Mouse (Mus musculus) limb, embryonic 15.5 days (tissue): ENCODE results near the gene D430041D05Rik. TPM values are rescaled to one million over a fixed set of nuclear protein-coding genes. Genes with fewer than 3 reads are reported as not detected.
"Not testable (repeated sequence)": the region's sequence is repeated elsewhere in the genome, so short reads cannot be mapped to it uniquely, and the experiment has no call there.

Source experiments
- ATAC-seq: fragments of 200-750 bp; cut with Nextera tagmentation; 2 replicates; pipeline ENCODE4 v1.8.0; 2017; ENCODE audit warnings: low read depth, moderate TSS enrichment; ENCODE audit not compliant: insufficient number of reproducible peaks, low FRiP score, low TSS enrichment
- H3K27ac ChIP-seq: fragments of 300-500 bp; sonication (generic); 2 replicates; pipeline ENCODE4 v1.5.1; 2015; ENCODE audit warnings: moderate library complexity, mild to moderate bottlenecking, inconsistent platforms
- H3K27me3 ChIP-seq: fragments of 300-500 bp; sonication (generic); 2 replicates; pipeline ENCODE4 v1.6.1; 2015; ENCODE audit warnings: inconsistent platforms
- H3K36me3 ChIP-seq: fragments of 300-500 bp; sonication (generic); 2 replicates; pipeline ENCODE4 v1.6.1; 2015; ENCODE audit warnings: inconsistent platforms
- H3K4me1 ChIP-seq: fragments of 300-500 bp; sonication (generic); 2 replicates; pipeline ENCODE4 v1.6.1; 2015; ENCODE audit warnings: inconsistent platforms
- H3K4me2 ChIP-seq: fragments of 300-500 bp; sonication (generic); 2 replicates; pipeline ENCODE4 v1.6.1; 2015; ENCODE audit warnings: mild to moderate bottlenecking, inconsistent platforms
- H3K4me3 ChIP-seq: fragments of 300-500 bp; sonication (generic); 2 replicates; pipeline ENCODE4 v1.5.1; 2015; ENCODE audit warnings: mild to moderate bottlenecking, inconsistent platforms
- H3K9ac ChIP-seq: fragments of 300-500 bp; sonication (generic); 2 replicates; pipeline ENCODE4 v1.6.1; 2015; ENCODE audit warnings: inconsistent platforms
- H3K9me3 ChIP-seq: fragments of 300-500 bp; sonication (generic); 2 replicates; pipeline ENCODE4 v1.6.1; 2016; ENCODE audit warnings: inconsistent platforms
- WGBS: fragments of 180-500 bp; shearing (Covaris S2); methylation state at CpG from one replicate; pipeline ENCODE4 v1.1.7; 2015; 5-methylcytosine and 5-hydroxymethylcytosine counted together
- polyA plus RNA-seq: library from polyadenylated mRNA; unstranded; fragments of >200 nt; fragmentation: Nextera tagmentation; extraction: Ambion mirVana; gene quantifications from 2 replicates; pipeline ENCODE4 v1.2.1, GENCODE M21; 2015

D430041D05Rik gene
- polyA plus RNA-seq, 1 experiment from 2014 or later, result 0.87 TPM

DNA sequence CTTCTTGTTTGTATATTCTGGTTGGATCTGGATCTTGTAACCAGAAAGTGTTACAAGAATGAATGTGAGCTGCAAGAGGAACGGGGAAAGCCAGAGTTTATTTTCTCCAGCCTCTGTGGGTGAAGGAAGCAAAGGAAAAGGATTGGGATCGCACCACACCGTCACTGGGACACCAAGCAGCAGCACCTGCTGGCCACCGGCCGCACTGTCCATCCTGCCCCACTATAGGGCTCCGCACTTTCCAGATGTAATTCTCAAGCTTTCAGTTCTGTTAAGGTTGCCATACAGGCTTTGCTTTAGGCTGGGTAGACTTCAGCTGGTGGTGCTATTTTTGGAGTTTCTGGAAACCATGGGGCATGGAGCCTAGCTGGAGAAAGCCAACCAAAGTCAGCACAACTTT is 290.5 kb downstream of the D430041D05Rik start:
- 57% methylated on average over 6 of the region's 6 CpGs for WGBS
- no peak overlapping the region for H3K4me2 ChIP-seq
- H3K36me3 ChIP-seq, result no peaks in the 10 kb centered on the region
- H3K27ac ChIP-seq, result no peak overlapping the region
- no peak for ATAC-seq
- H3K9ac ChIP-seq, result no peak overlapping the region
- no peak overlapping the region for H3K4me3 ChIP-seq
- no peaks in the 10 kb centered on the region for H3K9me3 ChIP-seq
- peaks cover 8% of the 10 kb centered on the region for H3K4me1 ChIP-seq
- H3K27me3 ChIP-seq, result 0 out of 2 replicates have a peak, but pooled peaks cover 11% of the 10 kb centered on the region

GRCm38 (mm10) chr2:104119097-104119496 is 291.7 kb downstream of the D430041D05Rik start:
- 54% methylated on average over 1 of the region's 1 CpGs for WGBS
- Histone ChIP-seq H3K4me3 (no peak overlapping the region), H3K4me2 (no peak overlapping the region), H3K36me3 (no peaks in the 10 kb centered on the region), H3K9ac (no peak overlapping the region), H3K27ac (no peak overlapping the region), H3K9me3 (no peaks in the 10 kb centered on the region), H3K27me3 (0 out of 2 replicates have a peak, but pooled peaks cover 4% of the 10 kb centered on the region), H3K4me1 (peaks cover 8% of the 10 kb centered on the region)
- ATAC-seq, result no peak

DNA sequence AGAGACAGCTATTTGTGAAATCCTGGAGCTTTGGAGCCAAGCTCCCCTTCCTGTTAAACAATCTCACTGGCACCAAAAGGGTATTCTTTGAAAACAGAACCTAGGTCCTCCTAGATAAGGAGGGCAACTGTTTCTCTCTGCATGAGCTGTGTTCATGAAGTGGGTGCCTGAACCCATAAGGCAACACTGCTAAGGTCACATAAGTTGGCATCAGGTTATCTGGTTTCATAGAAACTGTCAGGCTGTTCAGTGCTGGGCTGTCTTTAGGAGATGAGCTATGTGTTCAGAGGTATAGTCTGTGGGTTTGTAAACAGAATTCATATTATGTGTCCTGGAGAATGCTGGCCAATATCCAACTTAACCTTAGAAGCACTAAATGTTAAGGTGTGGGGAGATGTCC is 293.6 kb downstream of the D430041D05Rik start:
- H3K27me3 ChIP-seq, result not testable (repeated sequence)

DNA sequence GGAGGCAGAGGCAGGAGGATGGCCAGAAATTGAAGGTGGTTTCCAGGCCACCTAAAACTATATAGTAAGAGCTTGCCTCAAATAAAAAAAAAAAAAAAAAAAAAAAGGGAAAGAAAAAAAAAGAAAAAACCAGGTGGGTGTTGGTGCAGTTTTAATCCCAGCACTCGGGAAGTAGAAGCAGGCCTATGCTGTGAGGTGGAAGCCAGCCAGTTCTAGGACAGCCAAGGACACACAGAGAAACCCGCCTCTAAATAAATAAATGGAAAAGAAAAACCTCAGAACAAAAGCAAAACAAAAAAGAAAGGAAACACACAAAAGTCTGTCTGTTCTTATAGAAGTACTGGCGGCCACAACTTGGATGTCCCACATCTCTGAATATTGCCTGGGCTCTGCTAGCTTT is 295.9 kb downstream of the D430041D05Rik start:
- no peaks in the 10 kb centered on the region for H3K36me3 ChIP-seq
- no peak for ATAC-seq
- no peak overlapping the region for H3K27ac ChIP-seq
- H3K27me3 ChIP-seq, result no peaks in the 10 kb centered on the region
- 83% methylated on average over 3 of the region's 3 CpGs for WGBS
- no peak overlapping the region for H3K9ac ChIP-seq
- H3K4me1 ChIP-seq, result no peaks in the 10 kb centered on the region
- no peaks in the 10 kb centered on the region for H3K9me3 ChIP-seq
- no peak overlapping the region for H3K4me3 ChIP-seq
- H3K4me2 ChIP-seq, result no peak overlapping the region

More for the DNA sequence above, 293.6 kb downstream of the D430041D05Rik start:
- not testable (repeated sequence) for H3K4me3 ChIP-seq, H3K4me2 ChIP-seq, H3K27ac ChIP-seq, ATAC-seq, H3K9ac ChIP-seq, H3K9me3 ChIP-seq, H3K4me1 ChIP-seq, H3K36me3 ChIP-seq

DNA sequence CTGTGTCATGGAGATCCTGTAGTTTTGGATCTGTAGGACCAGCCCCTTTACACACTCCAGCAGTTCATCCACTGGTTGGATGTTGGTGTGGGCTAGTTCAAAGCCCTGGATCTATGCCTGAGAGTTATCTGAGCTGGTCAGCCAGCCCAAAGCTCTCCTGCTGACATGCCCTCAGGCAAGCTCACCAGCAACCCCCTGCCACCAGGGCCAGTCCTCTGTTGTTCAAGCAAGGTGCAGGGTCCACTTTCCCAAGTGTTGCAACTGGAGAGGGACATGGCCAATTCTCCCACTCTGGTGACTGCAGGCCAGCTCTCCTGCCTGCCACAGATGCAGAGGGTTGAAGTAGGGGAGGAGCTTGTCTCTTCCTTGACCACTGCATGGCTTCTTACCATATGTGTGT is 297.2 kb downstream of the D430041D05Rik start:
- H3K9ac ChIP-seq, ATAC-seq, H3K4me1 ChIP-seq, H3K4me2 ChIP-seq, H3K4me3 ChIP-seq, H3K36me3 ChIP-seq, H3K27ac ChIP-seq, H3K27me3 ChIP-seq, H3K9me3 ChIP-seq: not testable (repeated sequence)

- ATAC-seq, H3K27ac ChIP-seq, H3K4me3 ChIP-seq, H3K4me1 ChIP-seq, H3K27me3 ChIP-seq, H3K36me3 ChIP-seq, H3K4me2 ChIP-seq, H3K9me3 ChIP-seq, H3K9ac ChIP-seq: not testable (repeated sequence)
- WGBS, result 80% methylated on average over 1 of the region's 1 CpGs
Measured at GRCm38 (mm10) chr2:104111170-104111797, 299.5 kb downstream of the D430041D05Rik start.

GRCm38 (mm10) chr2:104110031-104110430 is 300.8 kb downstream of the D430041D05Rik start:
- H3K9ac ChIP-seq, result no peak overlapping the region
- no peak for ATAC-seq
- WGBS, result 80% methylated on average over 4 of the region's 4 CpGs
- H3K36me3 ChIP-seq, result no peaks in the 10 kb centered on the region
- H3K27ac ChIP-seq, result no peak overlapping the region
- H3K27me3 ChIP-seq, result no peaks in the 10 kb centered on the region
- no peaks in the 10 kb centered on the region for H3K9me3 ChIP-seq
- no peak overlapping the region for H3K4me3 ChIP-seq
- H3K4me1 ChIP-seq, result no peaks in the 10 kb centered on the region
- H3K4me2 ChIP-seq, result no peak overlapping the region

GRCm38 (mm10) chr2:104109528-104109927 is 301.3 kb downstream of the D430041D05Rik start:
- no peak overlapping the region for H3K27ac ChIP-seq
- 70% methylated on average over 2 of the region's 2 CpGs for WGBS
- no peaks in the 10 kb centered on the region for H3K36me3 ChIP-seq
- no peaks in the 10 kb centered on the region for H3K4me1 ChIP-seq
- H3K9me3 ChIP-seq, result no peaks in the 10 kb centered on the region
- no peak overlapping the region for H3K9ac ChIP-seq
- no peak overlapping the region for H3K4me2 ChIP-seq
- ATAC-seq, result no peak
- no peaks in the 10 kb centered on the region for H3K27me3 ChIP-seq
- H3K4me3 ChIP-seq, result no peak overlapping the region

- H3K4me3 ChIP-seq, H3K9me3 ChIP-seq, H3K4me2 ChIP-seq, H3K27ac ChIP-seq, ATAC-seq, H3K4me1 ChIP-seq, H3K36me3 ChIP-seq, H3K27me3 ChIP-seq, H3K9ac ChIP-seq: not testable (repeated sequence)
- WGBS, result 67% methylated on average over 2 of the region's 2 CpGs
Measured at GRCm38 (mm10) chr2:104109021-104109420, 301.8 kb downstream of the D430041D05Rik start.

DNA sequence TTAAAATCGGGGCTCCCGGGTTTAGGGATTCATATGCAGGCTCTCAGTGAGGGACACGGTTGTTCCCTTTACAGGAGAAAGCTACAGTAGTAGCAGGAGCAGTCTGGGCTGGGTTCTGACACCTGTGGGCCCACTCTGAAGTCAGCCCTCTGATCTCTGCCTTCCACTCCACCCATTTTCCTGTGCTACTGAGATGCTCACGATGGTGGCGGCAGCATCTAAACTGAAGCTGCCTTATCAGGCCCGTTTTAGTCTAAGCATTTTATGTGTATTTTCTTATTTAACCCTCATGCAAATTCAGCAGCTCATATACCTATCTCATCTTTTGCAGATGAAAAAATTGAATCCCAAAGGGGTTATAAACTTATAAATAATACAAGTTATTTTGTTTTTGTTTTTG is 306.0 kb downstream of the D430041D05Rik start:
- no peak overlapping the region for H3K4me2 ChIP-seq
- H3K4me1 ChIP-seq, result no peaks in the 10 kb centered on the region
- WGBS, result 82% methylated on average over 6 of the region's 6 CpGs
- no peak for ATAC-seq
- H3K9ac ChIP-seq, result no peak overlapping the region
- no peak overlapping the region for H3K27ac ChIP-seq
- H3K9me3 ChIP-seq, result no peaks in the 10 kb centered on the region
- H3K36me3 ChIP-seq, result no peaks in the 10 kb centered on the region
- no peaks in the 10 kb centered on the region for H3K27me3 ChIP-seq
- no peak overlapping the region for H3K4me3 ChIP-seq

- 55% methylated on average over 1 of the region's 1 CpGs for WGBS
- Histone ChIP-seq H3K4me1 (peaks cover 10% of the 10 kb centered on the region; the same call in 1 of the 2 replicates), H3K9me3 (no peaks in the 10 kb centered on the region), H3K4me3 (no peak overlapping the region), H3K27me3 (no peaks in the 10 kb centered on the region), H3K4me2 (no peak overlapping the region), H3K36me3 (no peaks in the 10 kb centered on the region), H3K9ac (no peak overlapping the region), H3K27ac (no peak overlapping the region)
- no peak for ATAC-seq
Measured at GRCm38 (mm10) chr2:104099946-104100345, 310.9 kb downstream of the D430041D05Rik start.

DNA sequence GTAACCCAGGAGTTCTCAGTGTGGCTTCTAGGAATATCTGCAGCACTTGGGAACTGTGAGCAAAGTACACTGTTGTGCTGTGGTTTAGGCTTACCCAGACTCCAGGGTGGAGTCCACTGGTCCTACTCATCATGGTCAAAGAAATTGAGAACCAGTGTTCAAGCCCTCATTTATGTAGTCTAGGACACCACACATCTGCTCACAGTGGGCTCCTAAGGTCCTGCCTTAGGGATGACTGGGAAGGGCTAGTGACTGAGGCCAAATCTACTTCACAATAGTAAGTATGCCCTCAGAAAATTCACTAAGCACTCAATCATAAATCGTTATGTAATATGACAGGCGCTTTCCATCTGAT is 311.6 kb downstream of the D430041D05Rik start:
- peaks cover 10% of the 10 kb centered on the region; the same call in 1 of the 2 replicates for H3K4me1 ChIP-seq
- H3K9ac ChIP-seq, result no peak overlapping the region
- H3K27me3 ChIP-seq, result no peaks in the 10 kb centered on the region
- no peak overlapping the region for H3K4me3 ChIP-seq
- WGBS, result 93% methylated on average over 2 of the region's 2 CpGs
- H3K27ac ChIP-seq, result no peak overlapping the region
- no peak for ATAC-seq
- H3K36me3 ChIP-seq, result no peaks in the 10 kb centered on the region
- H3K4me2 ChIP-seq, result no peak overlapping the region
- no peaks in the 10 kb centered on the region for H3K9me3 ChIP-seq
